8 mouse cellular contexts compared by ENCODE assay signal in the genomic region with DNA sequence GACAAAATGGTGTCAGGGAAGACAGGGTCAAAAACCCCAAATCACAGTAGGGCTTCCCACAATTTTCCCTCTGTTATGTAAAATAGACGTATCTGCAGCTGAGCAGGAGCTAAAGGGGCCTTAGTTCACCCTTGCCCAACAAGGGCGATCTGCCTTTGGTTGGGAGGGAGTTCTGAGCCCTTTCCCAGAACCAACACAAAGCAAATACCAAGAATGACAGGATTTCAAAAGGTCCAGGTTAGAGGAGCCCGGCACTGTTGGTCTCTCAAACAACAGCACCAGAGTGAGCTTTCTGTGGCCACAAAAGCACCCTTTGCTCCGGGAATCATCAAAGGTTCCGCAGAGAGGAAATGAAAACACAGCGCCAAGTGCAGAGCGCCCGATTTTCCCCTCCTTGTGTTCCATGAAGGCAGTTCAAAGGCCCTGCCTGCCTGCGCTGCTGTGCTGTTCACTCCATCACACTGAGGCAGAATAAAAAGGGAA. TPM values are rescaled to one million over a fixed set of nuclear protein-coding genes. Genes with fewer than 3 reads are reported as not detected.
DNase-seq lines count a peak whose midpoint lies in the region; ATAC-seq and TF ChIP-seq lines count a peak whose summit lies in the region.
"Had no signal": no experiment of that assay in that cellular context is flagged by ENCODE, and none has a peak within 500 bp of the region (broad histone marks: within the 10 kb centered on the region; RNA-seq: fewer than 3 reads in every experiment).

No protein-coding gene starts in this region.

- TF ChIP-seq RAD21 in CH12.LX (IDR thresholded peaks at IDR 0.05; ENCODE audit: low read depth, low read length) = no peak

- no peak for DNase-seq in CH12.LX (ENCODE audit: extremely low read depth)
- DNase-seq in liver, postnatal 0 days = peak; percentile 48
- DNase-seq in urinary bladder, adult 18-20 months (ENCODE audit: low spot score in 2 of 2) = no peak
- no peak for DNase-seq in urinary bladder, postnatal 14 days (ENCODE audit: low spot score)

- WGBS in forebrain, embryonic 16.5 days = 2% methylated on average over 9 of the region's 9 CpGs
- 52% methylated on average over 9 of the region's 9 CpGs for WGBS in liver, postnatal 0 days (ENCODE audit: insufficient replicate concordance)
- 42% methylated on average over 9 of the region's 9 CpGs for WGBS in intestine, embryonic 15.5 days

- H3K9me3 ChIP-seq in CH12.LX (replicated peaks; ENCODE audit: low read length) (peaks cover 4% of the 10 kb centered on the region), ES-Bruce4 (replicated peaks; ENCODE audit: control insufficient read depth, insufficient read depth, low read length, poor library complexity, severe bottlenecking) (no peaks in the 10 kb centered on the region)
- no peaks in the 10 kb centered on the region for H3K9me3 ChIP-seq in forebrain, embryonic 16.5 days (ENCODE audit: control insufficient read depth, low read length)
- no peaks in the 10 kb centered on the region for H3K9me3 ChIP-seq in liver, postnatal 0 days (ENCODE audit: low read length)
- H3K9me3 ChIP-seq in intestine, embryonic 15.5 days = no peaks in the 10 kb centered on the region

- H3K27ac ChIP-seq in CH12.LX (ENCODE audit: insufficient read depth, low read depth) (no peak overlapping the region), ES-Bruce4 (ENCODE audit: insufficient read depth, low read length) (peak overlapping the region; percentile 95)
- peak overlapping the region; percentile 49; the same call in 1 of the 2 replicates for H3K27ac ChIP-seq in forebrain, embryonic 16.5 days (ENCODE audit: low read length)
- H3K27ac ChIP-seq in liver, postnatal 0 days (ENCODE audit: low read depth) = peak overlapping the region; percentile 69
- H3K27ac ChIP-seq in intestine, embryonic 15.5 days = no peak overlapping the region

- H3K36me3 ChIP-seq in CH12.LX (replicated peaks in 1 of 2; ENCODE audit: control insufficient read depth in 1 of 2, insufficient read depth in 1 of 2, low read length in 1 of 2) (no peaks in the 10 kb centered on the region), ES-Bruce4 (ENCODE audit: control insufficient read depth, insufficient read depth, low read length, poor library complexity, severe bottlenecking) (no peaks in the 10 kb centered on the region)
- H3K36me3 ChIP-seq in forebrain, embryonic 16.5 days (ENCODE audit: control insufficient read depth, insufficient read depth) = 0 out of 2 replicates have a peak, but pooled peaks cover 2% of the 10 kb centered on the region
- peaks cover 8% of the 10 kb centered on the region for H3K36me3 ChIP-seq in liver, postnatal 0 days (replicated peaks; ENCODE audit: insufficient read depth, low read length)
- no peaks in the 10 kb centered on the region for H3K36me3 ChIP-seq in intestine, embryonic 15.5 days

- H3K9ac ChIP-seq in CH12.LX (ENCODE audit: insufficient read depth, low read depth) (no peak overlapping the region), ES-Bruce4 (ENCODE audit: low read depth, poor library complexity, severe bottlenecking) (no peak overlapping the region)
- no peak overlapping the region for H3K9ac ChIP-seq in forebrain, embryonic 16.5 days (replicated peaks; ENCODE audit: low read depth, low read length)
- no peak overlapping the region for H3K9ac ChIP-seq in liver, postnatal 0 days (replicated peaks)
- H3K9ac ChIP-seq in intestine, embryonic 15.5 days = no peak overlapping the region

- dilution Hi-C loops in CH12.LX (cut with MboI; ENCODE audit: extremely low pct_ligation_motif_present, extremely low pct_unique_long_range_greater_than_20kb, low sequenced_read_pairs) = no loop called here

- H3K4me1 ChIP-seq in CH12.LX (ENCODE audit: control insufficient read depth in 1 of 2, insufficient read depth in 2 of 2) = peaks cover 6 to 30% of the 10 kb centered on the region in 2 experiments
- H3K4me1 ChIP-seq in ES-Bruce4 (ENCODE audit: control insufficient read depth, insufficient read depth, low read length) = peaks cover 5% of the 10 kb centered on the region
- peaks cover 13% of the 10 kb centered on the region; the same call in 1 of the 2 replicates for H3K4me1 ChIP-seq in forebrain, embryonic 16.5 days (replicated peaks; ENCODE audit: control insufficient read depth, insufficient read depth, low read length)
- H3K4me1 ChIP-seq in liver, postnatal 0 days (ENCODE audit: insufficient read depth) = 0 out of 2 replicates have a peak, but pooled peaks cover 3% of the 10 kb centered on the region
- H3K4me1 ChIP-seq in intestine, embryonic 15.5 days (replicated peaks) = no peaks in the 10 kb centered on the region

- TF ChIP-seq CTCF in CH12.LX (conservative IDR thresholded peaks at IDR 0.05 in 1 of 2, IDR thresholded peaks at IDR 0.05 in 1 of 2; ENCODE audit: low read depth in 2 of 2, low read length in 2 of 2) = no peak
- no peak for TF ChIP-seq CTCF in ES-Bruce4 (IDR thresholded peaks at IDR 0.05; ENCODE audit: low read depth, low read length)
- no peak for TF ChIP-seq CTCF in liver, postnatal 0 days (IDR thresholded peaks at IDR 0.05; ENCODE audit: low read depth)

- in situ Hi-C loops in CH12.LX (cut with MboI; ENCODE audit: low pct_ligation_motif_present, low pct_unique_long_range_greater_than_20kb, low sequenced_read_pairs) = no loop called here

- TF ChIP-seq EP300 in CH12.LX (IDR thresholded peaks at IDR 0.05; ENCODE audit: low read length) (no peak), ES-Bruce4 (IDR thresholded peaks at IDR 0.05; ENCODE audit: insufficient read depth, low read depth, low read length) (peak; percentile 90)
- peak; percentile 82 for TF ChIP-seq EP300 in liver, postnatal 0 days (IDR thresholded peaks at IDR 0.05; ENCODE audit: low read depth)

- H3K79me2 ChIP-seq in CH12.LX (replicated peaks; ENCODE audit: control insufficient read depth, extremely low read depth, insufficient read depth, poor library complexity, severe bottlenecking) = no peaks in the 10 kb centered on the region

- TF ChIP-seq POLR2A in CH12.LX (IDR thresholded peaks at IDR 0.05; ENCODE audit: low read depth, low read length) (no peak), ES-Bruce4 (IDR thresholded peaks at IDR 0.05; ENCODE audit: insufficient read depth, low read length) (no peak)

- H3K4me2 ChIP-seq in CH12.LX (ENCODE audit: insufficient read depth, low read depth, poor library complexity, severe bottlenecking) = 0 out of 2 replicates have a peak overlapping the region, but pooled peaks have one; percentile 18
- H3K4me2 ChIP-seq in forebrain, embryonic 16.5 days (ENCODE audit: low read length) = no peak overlapping the region
- no peak overlapping the region for H3K4me2 ChIP-seq in liver, postnatal 0 days (ENCODE audit: low read depth, low read length)
- H3K4me2 ChIP-seq in intestine, embryonic 15.5 days (replicated peaks) = no peak overlapping the region

- peak; percentile 86 for ATAC-seq in forebrain, embryonic 16.5 days
- peak; percentile 79 for ATAC-seq in liver, postnatal 0 days
- ATAC-seq in intestine, embryonic 15.5 days = no peak

- no peaks in the 10 kb centered on the region for H3K27me3 ChIP-seq in CH12.LX (replicated peaks)
- H3K27me3 ChIP-seq in ES-Bruce4 (ENCODE audit: control insufficient read depth, insufficient read depth, low read length, poor library complexity, severe bottlenecking) = no peaks in the 10 kb centered on the region; the same call in 1 of the 2 replicates
- H3K27me3 ChIP-seq in forebrain, embryonic 16.5 days (replicated peaks; ENCODE audit: control insufficient read depth, insufficient read depth, low read length) = no peaks in the 10 kb centered on the region
- H3K27me3 ChIP-seq in liver, postnatal 0 days (ENCODE audit: insufficient read depth, low read length) = no peaks in the 10 kb centered on the region
- no peaks in the 10 kb centered on the region for H3K27me3 ChIP-seq in intestine, embryonic 15.5 days (replicated peaks)

- no peak overlapping the region for H3K4me3 ChIP-seq in CH12.LX (replicated peaks in 1 of 3; ENCODE audit: low read depth in 2 of 3, low read length in 2 of 3, poor library complexity in 1 of 3)
- no peak overlapping the region for H3K4me3 ChIP-seq in ES-Bruce4 (ENCODE audit: low read depth, low read length)
- H3K4me3 ChIP-seq in forebrain, embryonic 16.5 days (replicated peaks; ENCODE audit: low read length) = no peak overlapping the region
- no peak overlapping the region for H3K4me3 ChIP-seq in liver, postnatal 0 days (ENCODE audit: low read depth, low read length)
- H3K4me3 ChIP-seq in intestine, embryonic 15.5 days (replicated peaks) = no peak overlapping the region
- H3K4me3 ChIP-seq: erythroblast, embryonic 14.5 days had no signal

TF ChIP-seq in CH12.LX, 34 proteins besides CTCF, POLR2A, EP300 and RAD21:
- TF ChIP-seq JUND (conservative IDR thresholded peaks at IDR 0.05; ENCODE audit: low read depth, low read length) = no peak
- no peak for TF ChIP-seq TBP (conservative IDR thresholded peaks at IDR 0.05; ENCODE audit: low read depth, low read length)
- no peak for TF ChIP-seq UBTF (IDR thresholded peaks at IDR 0.05; ENCODE audit: low read depth, low read length)
- no peak for TF ChIP-seq SIN3A (IDR thresholded peaks at IDR 0.05; ENCODE audit: low read length)
- TF ChIP-seq MAX (IDR thresholded peaks at IDR 0.05; ENCODE audit: low read length) = no peak
- TF ChIP-seq NRF1 (IDR thresholded peaks at IDR 0.05; ENCODE audit: low read depth, low read length) = no peak
- no peak for TF ChIP-seq GABPA (IDR thresholded peaks at IDR 0.05; ENCODE audit: insufficient replicate concordance, low read depth, low read length)
- TF ChIP-seq MAZ (IDR thresholded peaks at IDR 0.05; ENCODE audit: low read depth, low read length) = no peak

RNA-seq across cellular contexts. Expression of a gene that starts 57.3 kb away (rescaled TPM):
- total RNA-seq in CH12.LX (2012; rRNA removed) (0.13 and 0.47 TPM in 2 replicates), CH12.LX (2014; rRNA removed) (0.43 and 0.85 TPM in 2 replicates)
- polyA plus RNA-seq in CH12.LX (2012; ENCODE audit: insufficient read length, low read depth) (0.50 and 1.3 TPM in 2 replicates), ES-Bruce4 (2011; ENCODE audit: insufficient read depth, insufficient read length, low read depth, missing spikeins) (18.4 and 19.8 TPM in 2 replicates)
- 11.2 and 13.0 TPM in 2 replicates for polyA plus RNA-seq in forebrain, embryonic 16.5 days (2015; fragmentation: Nextera tagmentation; extraction: Ambion mirVana)
- polyA plus RNA-seq in liver, postnatal 0 days (2015; fragmentation: Nextera tagmentation; extraction: Ambion mirVana) = 6.6 and 7.0 TPM in 2 replicates
- 3.2 and 3.3 TPM in 2 replicates for polyA plus RNA-seq in intestine, embryonic 15.5 days (2015; fragmentation: Nextera tagmentation; extraction: Ambion mirVana)

Comparison
In these comparisons a context has a peak if more than half of its experiments do, and no peak if none do; other contexts are left out.
1. H3K27ac ChIP-seq: peak in ES-Bruce4 (single experiment), forebrain, embryonic 16.5 days (single experiment) and liver, postnatal 0 days (single experiment); none in CH12.LX (single experiment) and intestine, embryonic 15.5 days (single experiment).